In the genomic region with DNA sequence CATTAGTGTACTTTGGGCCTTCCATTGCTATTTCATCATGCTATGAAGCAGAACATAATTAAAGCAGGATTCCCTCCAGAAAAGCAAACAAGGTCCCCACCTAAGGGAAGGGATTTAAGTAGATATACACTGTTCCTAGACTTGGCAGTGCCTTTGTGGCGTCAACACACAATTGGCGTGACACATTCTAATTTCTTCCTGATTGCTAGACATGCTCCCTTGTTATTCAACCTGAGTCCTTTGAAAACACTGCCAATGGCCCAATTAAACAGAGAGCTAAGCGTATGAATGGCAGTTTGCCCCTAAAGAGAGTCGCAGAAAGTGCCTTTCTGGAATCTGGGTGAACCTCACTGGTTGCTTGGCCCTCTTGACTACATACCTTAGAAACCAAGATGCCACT, we compare ENCODE assay signal across 18 mouse cellular contexts.
"Had no signal": no experiment of that assay in that cellular context is flagged by ENCODE, and none has a peak within 500 bp of the region (broad histone marks: within the 10 kb centered on the region; RNA-seq: fewer than 3 reads in every experiment).

No protein-coding gene starts in this region.

- ATAC-seq: liver, postnatal 0 days; lung, postnatal 0 days; midbrain, embryonic 13.5 days; midbrain, embryonic 15.5 days had no signal

- H3K9ac ChIP-seq: liver, postnatal 0 days; lung, embryonic 15.5 days; midbrain, embryonic 13.5 days; midbrain, embryonic 15.5 days; neural tube, embryonic 12.5 days; stomach, embryonic 15.5 days had no signal

- H3K4me2 ChIP-seq: lung, embryonic 15.5 days; midbrain, embryonic 11.5 days; midbrain, embryonic 13.5 days; midbrain, embryonic 15.5 days; neural tube, embryonic 12.5 days; stomach, embryonic 15.5 days had no signal

- H3K4me1 ChIP-seq: lung, embryonic 15.5 days; megakaryocyte, embryonic 14.5 days; midbrain, embryonic 13.5 days; midbrain, embryonic 15.5 days; neural tube, embryonic 12.5 days; stomach, embryonic 15.5 days had no signal

- H3K9me3 ChIP-seq: lung, embryonic 15.5 days; megakaryocyte, embryonic 14.5 days; midbrain, embryonic 13.5 days; midbrain, embryonic 15.5 days; neural tube, embryonic 12.5 days; stomach, embryonic 15.5 days had no signal

- H3K27ac ChIP-seq: lung, embryonic 15.5 days; macrophage; midbrain, embryonic 13.5 days; midbrain, embryonic 15.5 days; neural tube, embryonic 12.5 days; stomach, embryonic 15.5 days; stomach, postnatal 0 days had no signal

- H3K27me3 ChIP-seq: lung, embryonic 15.5 days; midbrain, embryonic 13.5 days; midbrain, embryonic 15.5 days; neural tube, embryonic 12.5 days; stomach, embryonic 15.5 days had no signal

- H3K4me3 ChIP-seq: lung, embryonic 15.5 days; megakaryocyte, embryonic 14.5 days; midbrain, embryonic 13.5 days; midbrain, embryonic 15.5 days; neural tube, embryonic 12.5 days; stomach, embryonic 15.5 days had no signal

- H3K36me3 ChIP-seq: lung, embryonic 15.5 days; midbrain, embryonic 13.5 days; midbrain, embryonic 15.5 days; neural tube, embryonic 12.5 days; stomach, embryonic 15.5 days had no signal

- DNase-seq: liver, postnatal 0 days; lung, adult 2 months; lung, postnatal 14 days; lung, postnatal 36 days; right cerebral cortex, postnatal 14 days; thymus, adult 2 months; thymus, postnatal 14 days; thymus, postnatal 36 days had no signal
